Mouse (Mus musculus) limb, embryonic 14.5 days (tissue): ENCODE results near the gene Ptpn3. TPM values are rescaled to one million over a fixed set of nuclear protein-coding genes. Genes with fewer than 3 reads are reported as not detected.

ENCODE experiments used
- ATAC-seq: fragments of 200-750 bp; cut with Nextera tagmentation; 2 replicates; pipeline ENCODE4 v1.8.0; 2017; ENCODE audit warnings: low read depth, moderate number of reproducible peaks, moderate TSS enrichment; ENCODE audit not compliant: low FRiP score
- DNase-seq: peaks from one replicate; pipeline ENCODE4 v3.0.0-alpha.2; 2015; ENCODE audit warnings: low spot score
- H3K27ac ChIP-seq: fragments of 300-500 bp; sonication (generic); replicated peaks from 2 replicates; pipeline ENCODE4 v1.5.1; 2014; ENCODE audit warnings: low read depth, mild to moderate bottlenecking, low read length, moderate library complexity, mixed read lengths
- H3K27me3 ChIP-seq: fragments of 300-500 bp; sonication (generic); 2 replicates; pipeline ENCODE4 v1.6.1; 2014; ENCODE audit warnings: low read length, mixed read lengths; ENCODE audit not compliant: control insufficient read depth, insufficient read depth
- H3K36me3 ChIP-seq: fragments of 300-500 bp; sonication (generic); 2 replicates; pipeline ENCODE4 v1.6.1; 2014; ENCODE audit warnings: mild to moderate bottlenecking, low read length, moderate library complexity, mixed read lengths; ENCODE audit not compliant: control insufficient read depth, insufficient read depth
- H3K4me1 ChIP-seq: fragments of 300-500 bp; sonication (generic); 2 replicates; pipeline ENCODE4 v1.6.1; 2014; ENCODE audit warnings: antibody characterized with exemption, low read length, mixed read lengths; ENCODE audit not compliant: control insufficient read depth, insufficient read depth
- H3K4me2 ChIP-seq: fragments of 300-500 bp; sonication (generic); replicated peaks from 2 replicates; pipeline ENCODE4 v1.6.1; 2014; ENCODE audit warnings: low read depth, mild to moderate bottlenecking, low read length, moderate library complexity; ENCODE audit not compliant: severe bottlenecking
- H3K4me3 ChIP-seq: fragments of 300-500 bp; sonication (generic); replicated peaks from 2 replicates; pipeline ENCODE4 v1.5.1; 2014; ENCODE audit warnings: low read length
- H3K9ac ChIP-seq: fragments of 300-500 bp; sonication (generic); 2 replicates; pipeline ENCODE4 v1.6.1; 2014; ENCODE audit warnings: mild to moderate bottlenecking, low read depth, low read length, moderate library complexity; ENCODE audit not compliant: severe bottlenecking
- H3K9me3 ChIP-seq: fragments of 300-500 bp; sonication (generic); 2 replicates; pipeline ENCODE4 v1.6.1; 2016; ENCODE audit warnings: low read length; ENCODE audit not compliant: control insufficient read depth
- POLR2A ChIP-seq: fragments of 200-500 bp; IDR thresholded peaks from 2 replicates; pipeline ENCODE4 v1.8.0; 2012; ENCODE audit warnings: inconsistent platforms, mild to moderate bottlenecking, moderate library complexity, borderline replicate concordance; ENCODE audit not compliant: insufficient read depth, insufficient read length; ENCODE audit errors: extremely low read depth
- WGBS: fragments of 180-500 bp; shearing (Covaris S2); extraction: QIAGEN DNeasy Blood & Tissue Kit; methylation state at CpG from one replicate; pipeline ENCODE4 v1.1.7; 2014; 5-methylcytosine and 5-hydroxymethylcytosine counted together
- polyA plus RNA-seq, 2 experiments: library from polyadenylated mRNA; depleted of rRNA in 1 of 2; stranded (reverse) in 1 of 2; unstranded in 1 of 2; fragments of >200 nt; fragmentation: Nextera tagmentation in 1 of 2; extraction: Ambion mirVana in 1 of 2; gene quantifications; 2 replicates each; pipeline versions ENCODE4 v1.2.1 to v1.2.3; 2012 to 2014

The Ptpn3 gene
- polyA plus RNA-seq, 2 experiments: 3.4 to 4.7 TPM

DNA sequence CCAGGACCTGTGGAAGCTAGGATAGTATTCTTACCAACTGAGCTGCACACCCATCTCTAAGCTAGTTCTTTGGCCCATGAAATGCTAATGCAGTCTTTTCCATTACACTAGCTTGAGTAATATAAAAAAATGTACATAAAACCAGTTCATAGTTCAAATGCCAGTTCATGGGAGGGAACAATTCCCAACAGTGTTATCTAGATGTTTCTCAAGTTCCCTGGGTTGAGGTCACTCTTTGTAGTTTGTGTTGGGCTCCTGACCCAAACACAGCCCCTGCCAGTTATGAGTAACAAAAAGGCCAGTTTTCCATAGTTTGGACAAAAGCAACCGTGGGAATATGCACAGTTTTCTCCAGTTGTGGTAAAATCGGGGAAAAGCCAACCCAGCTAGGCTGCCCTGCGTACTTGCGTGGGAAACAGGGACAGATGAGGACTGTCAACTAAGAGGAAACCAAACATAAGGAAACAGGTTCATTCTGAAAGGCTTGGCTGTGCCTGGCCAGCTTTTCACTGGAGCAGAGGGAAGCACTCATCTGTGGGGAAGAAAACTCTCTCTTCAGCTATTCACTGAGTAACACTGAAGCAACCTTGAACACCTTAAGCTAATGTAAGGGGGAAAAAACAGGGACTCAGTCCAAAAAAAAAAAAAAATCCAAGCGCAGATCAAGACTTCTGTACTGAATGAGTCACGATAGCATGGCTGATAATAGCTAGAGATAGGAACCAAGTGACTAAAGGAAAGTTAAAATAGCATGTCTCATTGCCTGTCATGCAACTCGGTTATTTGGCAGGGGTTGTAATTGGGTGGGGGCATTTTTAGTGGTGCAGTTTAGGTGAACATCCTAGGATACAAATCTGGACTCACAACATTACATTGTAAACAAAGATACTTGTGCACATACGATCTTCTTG is 10.9 kb upstream of the Ptpn3 start:
- DNase-seq: no peak
- WGBS: 79% methylated on average over 8 of the region's 8 CpGs
- Histone ChIP-seq H3K4me2 (no peak overlapping the region), H3K4me1 (peaks cover 8% of the 10 kb centered on the region), H3K9ac (no peak overlapping the region), H3K4me3 (no peak overlapping the region), H3K27ac (no peak overlapping the region), H3K27me3 (no peaks in the 10 kb centered on the region), H3K36me3 (no peaks in the 10 kb centered on the region), H3K9me3 (no peaks in the 10 kb centered on the region)
- no peak for ATAC-seq
- TF ChIP-seq POLR2A: no peak

DNA sequence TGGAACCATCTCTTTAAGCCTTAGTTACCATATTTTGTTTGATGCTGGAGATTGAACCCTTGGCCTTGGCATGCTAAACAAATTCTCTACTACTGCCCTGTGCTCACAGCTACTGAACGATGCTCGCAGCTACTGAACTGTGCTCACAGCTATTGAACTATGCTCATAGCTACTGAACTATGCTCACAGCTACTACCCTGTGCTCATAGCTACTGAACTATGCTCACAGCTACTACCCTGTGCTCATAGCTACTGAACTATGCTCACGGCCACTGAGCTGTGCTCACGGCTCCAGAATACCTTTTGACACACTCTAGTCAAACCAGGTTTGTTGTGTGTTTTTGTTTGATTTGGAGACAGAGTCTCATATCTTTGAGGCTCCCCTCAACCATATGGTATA is 10.1 kb upstream of the Ptpn3 start:
- H3K4me1 ChIP-seq: peaks cover 8% of the 10 kb centered on the region
- H3K27ac ChIP-seq: no peak overlapping the region
- ATAC-seq (no peak), DNase-seq (no peak)
- H3K4me2 ChIP-seq: no peak overlapping the region
- H3K9ac ChIP-seq: no peak overlapping the region
- H3K27me3 ChIP-seq: no peaks in the 10 kb centered on the region
- H3K9me3 ChIP-seq: no peaks in the 10 kb centered on the region
- TF ChIP-seq POLR2A: no peak
- H3K36me3 ChIP-seq: no peaks in the 10 kb centered on the region
- H3K4me3 ChIP-seq: no peak overlapping the region
- 86% methylated on average over 4 of the region's 4 CpGs for WGBS

DNA sequence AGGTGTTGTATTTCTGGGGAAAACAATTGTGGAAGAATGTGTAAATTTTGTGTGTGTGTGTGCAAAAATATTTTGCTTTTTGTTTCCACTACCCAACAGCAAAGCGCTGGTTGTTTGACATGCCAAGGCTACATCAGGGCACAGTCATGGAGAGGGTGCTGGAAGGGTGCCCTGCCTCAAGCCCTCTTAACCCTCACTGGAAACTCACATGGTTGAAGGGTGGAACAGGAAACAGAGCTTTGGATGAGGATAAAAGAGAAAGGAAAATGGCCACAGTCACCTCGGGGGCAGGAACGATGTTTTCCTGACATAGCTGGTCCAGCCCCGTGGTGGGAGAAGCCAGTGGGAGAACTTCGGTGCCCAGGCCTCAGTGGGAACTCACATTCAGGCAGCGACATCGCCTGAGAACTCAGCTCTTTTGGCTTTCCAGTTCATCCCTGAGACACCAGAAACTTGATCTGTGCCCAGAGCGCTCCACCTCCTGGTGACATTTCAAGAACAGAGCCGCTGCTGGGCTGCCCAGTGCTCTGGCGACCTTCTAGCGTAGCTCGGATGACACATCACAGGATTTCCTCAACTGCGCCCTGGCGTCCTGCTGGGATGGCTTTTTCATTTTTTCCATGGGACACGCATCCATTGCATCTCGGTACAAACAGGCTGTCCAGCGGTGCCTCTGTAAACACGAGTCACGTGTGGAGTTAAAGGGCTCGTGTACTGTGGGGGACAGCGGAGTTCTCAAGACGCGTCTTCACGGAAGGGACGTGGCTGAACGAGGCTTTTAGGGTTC is 6.8 kb upstream of the Ptpn3 start:
- WGBS: 47% methylated on average over 26 of the region's 26 CpGs
- Histone ChIP-seq H3K9ac (no peak overlapping the region), H3K4me2 (peak overlapping the region; percentile 25), H3K4me3 (0 out of 2 replicates have a peak overlapping the region, but pooled peaks have one; percentile 1), H3K27ac (no peak overlapping the region), H3K36me3 (no peaks in the 10 kb centered on the region), H3K27me3 (no peaks in the 10 kb centered on the region), H3K9me3 (no peaks in the 10 kb centered on the region), H3K4me1 (peaks cover 8% of the 10 kb centered on the region)
- DNase-seq (no peak), ATAC-seq (no peak)
- TF ChIP-seq POLR2A: no peak

DNA sequence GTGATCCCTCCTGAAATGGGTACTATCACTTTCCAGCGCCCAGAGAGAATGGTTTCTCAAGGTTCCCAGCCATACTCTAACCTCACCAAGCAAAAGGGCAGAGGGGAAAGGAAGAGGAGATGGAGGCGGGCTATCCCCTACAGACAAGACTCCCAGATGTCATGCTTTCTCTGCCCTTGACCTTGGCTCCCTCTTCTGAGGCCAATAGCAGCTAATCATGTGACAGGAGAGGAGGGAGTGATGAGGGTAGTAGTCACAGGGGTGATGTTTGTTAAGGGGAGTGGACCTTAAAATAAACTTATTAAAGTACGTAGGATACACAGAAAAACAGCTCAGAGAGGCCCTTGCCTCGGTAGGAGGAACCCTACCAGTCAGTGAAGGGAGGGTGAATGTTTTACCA is 6.1 kb upstream of the Ptpn3 start:
- DNase-seq: no peak
- ATAC-seq: no peak
- Histone ChIP-seq H3K9ac (no peak overlapping the region), H3K36me3 (no peaks in the 10 kb centered on the region), H3K9me3 (no peaks in the 10 kb centered on the region), H3K4me3 (no peak overlapping the region), H3K27ac (no peak overlapping the region), H3K4me2 (no peak overlapping the region), H3K4me1 (peaks cover 8% of the 10 kb centered on the region), H3K27me3 (no peaks in the 10 kb centered on the region)
- 72% methylated on average over 4 of the region's 4 CpGs for WGBS
- TF ChIP-seq POLR2A: no peak

DNA sequence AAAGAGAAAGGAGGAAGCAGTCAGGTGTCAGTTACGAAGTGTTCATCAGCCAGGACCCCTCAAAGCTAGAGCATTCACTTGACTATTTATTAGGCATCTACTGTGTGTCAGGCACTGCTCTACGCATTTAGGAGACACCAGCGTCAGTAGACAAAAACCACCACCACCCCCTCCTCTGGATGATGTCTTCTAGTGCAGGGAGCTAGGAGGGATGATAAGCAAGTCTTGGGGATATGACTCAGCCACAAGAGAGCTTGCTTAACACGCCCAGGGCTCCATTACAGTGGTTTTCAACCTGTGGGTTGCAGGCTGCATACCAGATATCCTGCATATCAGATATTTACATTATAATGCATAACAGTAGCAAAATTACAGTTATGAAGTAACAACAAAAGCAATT is 4.6 kb upstream of the Ptpn3 start:
- H3K27me3 ChIP-seq: no peaks in the 10 kb centered on the region
- no peak for TF ChIP-seq POLR2A
- no peak for DNase-seq
- H3K36me3 ChIP-seq: no peaks in the 10 kb centered on the region
- 86% methylated on average over 4 of the region's 4 CpGs for WGBS
- no peak overlapping the region for H3K4me3 ChIP-seq
- ATAC-seq: no peak
- H3K4me2 ChIP-seq: no peak overlapping the region
- peaks cover 8% of the 10 kb centered on the region for H3K4me1 ChIP-seq
- no peak overlapping the region for H3K27ac ChIP-seq
- H3K9me3 ChIP-seq: no peaks in the 10 kb centered on the region
- no peak overlapping the region for H3K9ac ChIP-seq
